Mouse (Mus musculus) liver, embryonic 12.5 days (tissue): Measurements from ENCODE around the gene Atp12a. TPM values are rescaled to one million over a fixed set of nuclear protein-coding genes. Genes with fewer than 3 reads are reported as not detected.

Experiments used
- ATAC-seq: fragments of 200-750 bp; cut with Nextera tagmentation; 2 replicates; pipeline ENCODE4 v1.8.0; 2017; ENCODE audit warnings: moderate number of reproducible peaks, mild to moderate bottlenecking, moderate library complexity
- H3K27ac ChIP-seq: fragments of 300-500 bp; sonication (generic); 2 replicates; pipeline ENCODE4 v1.5.1; 2016; ENCODE audit warnings: mild to moderate bottlenecking
- H3K27me3 ChIP-seq: fragments of 300-500 bp; sonication (generic); replicated peaks from 2 replicates; pipeline ENCODE4 v1.6.1; 2016; ENCODE audit warnings: mild to moderate bottlenecking, moderate library complexity
- H3K36me3 ChIP-seq: fragments of 300-500 bp; sonication (generic); 2 replicates; pipeline ENCODE4 v1.6.1; 2016; ENCODE audit warnings: mild to moderate bottlenecking, moderate library complexity
- H3K4me1 ChIP-seq: fragments of 300-500 bp; sonication (generic); 2 replicates; pipeline ENCODE4 v1.6.1; 2016
- H3K4me2 ChIP-seq: fragments of 300-500 bp; sonication (generic); 2 replicates; pipeline ENCODE4 v1.6.1; 2016; ENCODE audit warnings: mild to moderate bottlenecking, moderate library complexity
- H3K4me3 ChIP-seq: fragments of 300-500 bp; sonication (generic); 2 replicates; pipeline ENCODE4 v1.5.1; 2016; ENCODE audit warnings: mild to moderate bottlenecking, moderate library complexity
- H3K9ac ChIP-seq: fragments of 300-500 bp; sonication (generic); 2 replicates; pipeline ENCODE4 v1.6.1; 2016; ENCODE audit warnings: mild to moderate bottlenecking, moderate library complexity
- H3K9me3 ChIP-seq: fragments of 300-500 bp; sonication (generic); replicated peaks from 2 replicates; pipeline ENCODE4 v1.6.1; 2016; ENCODE audit warnings: mild to moderate bottlenecking, moderate library complexity
- WGBS: fragments of 180-500 bp; shearing (Covaris S2); methylation state at CpG from one replicate; pipeline ENCODE4 v1.1.7; 2016; ENCODE audit not compliant: insufficient replicate concordance; 5-methylcytosine and 5-hydroxymethylcytosine counted together
- polyA plus RNA-seq: library from polyadenylated mRNA; unstranded; fragments of >200 nt; fragmentation: Nextera tagmentation; extraction: Ambion mirVana; gene quantifications from 2 replicates; pipeline ENCODE4 v1.2.1, GENCODE M21; 2016

Gene Atp12a
- polyA plus RNA-seq, 1 experiment from 2014 or later: not detected

GRCm38 (mm10) chr14:56351959-56352660 is 12.8 kb upstream of the Atp12a start:
- Histone ChIP-seq H3K4me1 (no peaks in the 10 kb centered on the region), H3K27me3 (peaks cover 8% of the 10 kb centered on the region), H3K4me2 (no peak overlapping the region), H3K9me3 (no peaks in the 10 kb centered on the region), H3K27ac (no peak overlapping the region), H3K9ac (no peak overlapping the region), H3K36me3 (no peaks in the 10 kb centered on the region), H3K4me3 (no peak overlapping the region)
- WGBS: 31% methylated on average over 17 of the region's 17 CpGs
- no peak for ATAC-seq

GRCm38 (mm10) chr14:56354803-56355202 is 10.1 kb upstream of the Atp12a start:
- H3K4me3 ChIP-seq: no peak overlapping the region
- no peaks in the 10 kb centered on the region for H3K9me3 ChIP-seq
- ATAC-seq: no peak
- H3K4me1 ChIP-seq: no peaks in the 10 kb centered on the region
- no peak overlapping the region for H3K4me2 ChIP-seq
- H3K27me3 ChIP-seq: peaks cover 11% of the 10 kb centered on the region
- 67% methylated on average over 3 of the region's 3 CpGs for WGBS
- H3K27ac ChIP-seq: no peak overlapping the region
- no peaks in the 10 kb centered on the region for H3K36me3 ChIP-seq
- H3K9ac ChIP-seq: no peak overlapping the region

GRCm38 (mm10) chr14:56355396-56355795 is 9.5 kb upstream of the Atp12a start:
- ATAC-seq: no peak
- Histone ChIP-seq H3K9ac (no peak overlapping the region), H3K4me3 (no peak overlapping the region), H3K27ac (no peak overlapping the region), H3K9me3 (no peaks in the 10 kb centered on the region), H3K4me2 (no peak overlapping the region), H3K4me1 (no peaks in the 10 kb centered on the region), H3K36me3 (no peaks in the 10 kb centered on the region), H3K27me3 (peaks cover 11% of the 10 kb centered on the region)
- WGBS: 59% methylated on average over 8 of the region's 8 CpGs

- Histone ChIP-seq H3K36me3 (no peaks in the 10 kb centered on the region), H3K27ac (no peak overlapping the region), H3K4me2 (no peak overlapping the region), H3K4me3 (no peak overlapping the region), H3K27me3 (peaks cover 12% of the 10 kb centered on the region), H3K9ac (no peak overlapping the region), H3K9me3 (no peaks in the 10 kb centered on the region), H3K4me1 (no peaks in the 10 kb centered on the region)
- ATAC-seq: no peak
- WGBS: 68% methylated on average over 6 of the region's 6 CpGs
These were observed 8.7 kb upstream of the Atp12a start for GRCm38 (mm10) chr14:56356196-56356595.

GRCm38 (mm10) chr14:56358422-56358821 is 6.4 kb upstream of the Atp12a start:
- Histone ChIP-seq H3K9me3 (no peaks in the 10 kb centered on the region), H3K4me2 (no peak overlapping the region), H3K4me3 (no peak overlapping the region), H3K27ac (no peak overlapping the region), H3K9ac (no peak overlapping the region), H3K27me3 (peaks cover 28% of the 10 kb centered on the region), H3K4me1 (no peaks in the 10 kb centered on the region), H3K36me3 (no peaks in the 10 kb centered on the region)
- no peak for ATAC-seq
- 76% methylated on average over 7 of the region's 7 CpGs for WGBS

- WGBS: 51% methylated on average over 6 of the region's 6 CpGs
- Histone ChIP-seq H3K4me1 (no peaks in the 10 kb centered on the region), H3K9ac (no peak overlapping the region), H3K27ac (no peak overlapping the region), H3K36me3 (no peaks in the 10 kb centered on the region), H3K4me2 (no peak overlapping the region), H3K9me3 (no peaks in the 10 kb centered on the region), H3K4me3 (no peak overlapping the region), H3K27me3 (peaks cover 35% of the 10 kb centered on the region)
- no peak for ATAC-seq
These were observed 5.7 kb upstream of the Atp12a start for GRCm38 (mm10) chr14:56359131-56359530.

GRCm38 (mm10) chr14:56365292-56365691 is 424 bp downstream of the Atp12a start:
- no peak overlapping the region for H3K9ac ChIP-seq
- WGBS: 26% methylated on average over 8 of the region's 8 CpGs
- H3K27ac ChIP-seq: no peak overlapping the region
- peak overlapping the region; percentile 32; the same call in 1 of the 2 replicates for H3K4me3 ChIP-seq
- H3K9me3 ChIP-seq: no peaks in the 10 kb centered on the region
- H3K4me1 ChIP-seq: no peaks in the 10 kb centered on the region
- H3K4me2 ChIP-seq: peak overlapping the region; percentile 55
- H3K36me3 ChIP-seq: no peaks in the 10 kb centered on the region
- peaks cover 68% of the 10 kb centered on the region for H3K27me3 ChIP-seq
- ATAC-seq: no peak

GRCm38 (mm10) chr14:56366712-56367111 is 1.8 kb downstream of the Atp12a start:
- no peak for ATAC-seq
- H3K36me3 ChIP-seq: no peaks in the 10 kb centered on the region
- no peak overlapping the region for H3K4me3 ChIP-seq
- H3K9me3 ChIP-seq: no peaks in the 10 kb centered on the region
- no peak overlapping the region for H3K27ac ChIP-seq
- no peak overlapping the region for H3K4me2 ChIP-seq
- 24% methylated on average over 15 of the region's 15 CpGs for whole genome bisulfite sequencing
- H3K27me3 ChIP-seq: peaks cover 64% of the 10 kb centered on the region
- no peak overlapping the region for H3K9ac ChIP-seq
- H3K4me1 ChIP-seq: no peaks in the 10 kb centered on the region

GRCm38 (mm10) chr14:56368834-56369233 is 4.0 kb downstream of the Atp12a start:
- H3K9ac ChIP-seq: no peak overlapping the region
- no peak overlapping the region for H3K4me2 ChIP-seq
- ATAC-seq: no peak
- H3K9me3 ChIP-seq: no peaks in the 10 kb centered on the region
- no peak overlapping the region for H3K27ac ChIP-seq
- no peak overlapping the region for H3K4me3 ChIP-seq
- no peaks in the 10 kb centered on the region for H3K36me3 ChIP-seq
- peaks cover 56% of the 10 kb centered on the region for H3K27me3 ChIP-seq
- no peaks in the 10 kb centered on the region for H3K4me1 ChIP-seq
- WGBS: 38% methylated on average over 3 of the region's 3 CpGs

- ATAC-seq: no peak
- no peak overlapping the region for H3K27ac ChIP-seq
- H3K4me2 ChIP-seq: no peak overlapping the region
- H3K36me3 ChIP-seq: no peaks in the 10 kb centered on the region
- WGBS: 3% methylated on average over 6 of the region's 6 CpGs
- H3K9ac ChIP-seq: no peak overlapping the region
- no peaks in the 10 kb centered on the region for H3K4me1 ChIP-seq
- H3K4me3 ChIP-seq: no peak overlapping the region
- peaks cover 18% of the 10 kb centered on the region; the same call in 1 of the 2 replicates for H3K27me3 ChIP-seq
- no peaks in the 10 kb centered on the region for H3K9me3 ChIP-seq
These were observed 10.9 kb downstream of the Atp12a start for GRCm38 (mm10) chr14:56375731-56376130.

- no peaks in the 10 kb centered on the region for H3K4me1 ChIP-seq
- no peak overlapping the region for H3K4me3 ChIP-seq
- ATAC-seq: no peak
- H3K9me3 ChIP-seq: no peaks in the 10 kb centered on the region
- H3K9ac ChIP-seq: no peak overlapping the region
- no peak overlapping the region for H3K4me2 ChIP-seq
- no peaks in the 10 kb centered on the region for H3K36me3 ChIP-seq
- no peak overlapping the region for H3K27ac ChIP-seq
- peaks cover 13% of the 10 kb centered on the region; the same call in 1 of the 2 replicates for H3K27me3 ChIP-seq
These were observed 12.9 kb downstream of the Atp12a start for GRCm38 (mm10) chr14:56377745-56378144.

GRCm38 (mm10) chr14:56379336-56379735 is 14.5 kb downstream of the Atp12a start:
- WGBS: 69% methylated on average over 9 of the region's 9 CpGs
- no peak for ATAC-seq
- H3K27ac ChIP-seq: no peak overlapping the region
- no peaks in the 10 kb centered on the region for H3K9me3 ChIP-seq
- no peak overlapping the region for H3K4me2 ChIP-seq
- H3K4me1 ChIP-seq: no peaks in the 10 kb centered on the region
- H3K9ac ChIP-seq: no peak overlapping the region
- no peaks in the 10 kb centered on the region for H3K36me3 ChIP-seq
- peaks cover 4% of the 10 kb centered on the region; the same call in 1 of the 2 replicates for H3K27me3 ChIP-seq
- no peak overlapping the region for H3K4me3 ChIP-seq

- 62% methylated on average over 4 of the region's 4 CpGs for whole genome bisulfite sequencing
- ATAC-seq: no peak
- H3K27ac ChIP-seq: no peak overlapping the region
- no peaks in the 10 kb centered on the region for H3K36me3 ChIP-seq
- H3K4me3 ChIP-seq: no peak overlapping the region
- H3K9me3 ChIP-seq: no peaks in the 10 kb centered on the region
- no peaks in the 10 kb centered on the region for H3K4me1 ChIP-seq
- no peak overlapping the region for H3K4me2 ChIP-seq
- H3K27me3 ChIP-seq: no peaks in the 10 kb centered on the region
- H3K9ac ChIP-seq: no peak overlapping the region
These were observed 17.5 kb downstream of the Atp12a start for GRCm38 (mm10) chr14:56382366-56382765.
